Mouse (Mus musculus): ENCODE results near the gene Ly6f. TPM values are rescaled to one million over a fixed set of nuclear protein-coding genes. Genes with fewer than 3 reads are reported as not detected.

The Ly6f gene
- not detected in 2 replicates for polyA plus RNA-seq (2016; fragmentation: Nextera tagmentation; extraction: Ambion mirVana)

- H3K27me3 ChIP-seq (ENCODE audit: insufficient read depth, poor library complexity, severe bottlenecking), result no peaks in the 10 kb centered on the region
- DNase-seq (ENCODE audit: low spot score), result no peak
- no peaks in the 10 kb centered on the region for H3K36me3 ChIP-seq
- no peaks in the 10 kb centered on the region for H3K4me1 ChIP-seq
- no peak within 1 kb of the TSS for H3K27ac ChIP-seq
- no peaks in the 10 kb centered on the region for H3K9me3 ChIP-seq
- H3K4me3 ChIP-seq, result no peak within 1 kb of the TSS
Measured at GRCm38 (mm10) chr15:75268121-75268520, at the start of gene Ly6f. Gene Ly6f, plus strand, starts transcription at chr15:75268421.

- Histone ChIP-seq H3K9me3 (peaks cover 8% of the 10 kb centered on the region; the same call in 1 of the 2 replicates), H3K4me3 (no peak overlapping the region), H3K27me3 (ENCODE audit: insufficient read depth, poor library complexity, severe bottlenecking) (no peaks in the 10 kb centered on the region), H3K27ac (no peak overlapping the region), H3K36me3 (no peaks in the 10 kb centered on the region), H3K4me1 (no peaks in the 10 kb centered on the region)
- DNase-seq (ENCODE audit: low spot score), result peak; percentile 55
Measured at GRCm38 (mm10) chr15:75221942-75222341, 46.3 kb upstream of the Ly6f start.

GRCm38 (mm10) chr15:75237736-75238288 lies 30.4 kb upstream of the Ly6f start:
- no peaks in the 10 kb centered on the region for H3K9me3 ChIP-seq
- DNase-seq (ENCODE audit: low spot score), result peak; percentile 60
- H3K4me3 ChIP-seq, result no peak overlapping the region
- 72% methylated on average over 3 of the region's 3 CpGs for WGBS
- H3K36me3 ChIP-seq, result no peaks in the 10 kb centered on the region
- no peaks in the 10 kb centered on the region for H3K4me1 ChIP-seq
- H3K27me3 ChIP-seq (ENCODE audit: insufficient read depth, poor library complexity, severe bottlenecking), result no peaks in the 10 kb centered on the region
- H3K27ac ChIP-seq, result no peak overlapping the region

DNA sequence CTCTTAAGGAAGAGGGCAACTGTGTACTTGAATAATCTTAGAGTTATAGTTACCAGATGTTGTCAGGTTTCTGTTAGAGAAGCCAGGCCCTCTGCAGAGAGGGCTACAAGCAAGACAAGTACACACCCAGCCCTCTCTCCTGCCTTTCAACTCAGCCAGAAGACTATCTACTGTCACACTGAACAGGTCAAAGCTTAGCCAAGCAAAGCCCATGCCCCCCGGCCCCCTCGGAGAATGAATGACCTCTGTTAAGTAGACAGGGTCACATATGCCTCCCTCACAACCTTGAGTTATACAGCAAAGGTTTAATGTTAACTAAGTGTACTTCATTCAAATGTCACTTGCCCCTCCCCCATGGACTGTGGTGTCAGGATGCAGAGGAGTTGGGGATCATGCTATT lies 27.7 kb upstream of the Ly6f start:
- Histone ChIP-seq H3K36me3 (no peaks in the 10 kb centered on the region), H3K4me3 (no peak overlapping the region), H3K9me3 (no peaks in the 10 kb centered on the region), H3K27ac (no peak overlapping the region), H3K27me3 (ENCODE audit: insufficient read depth, poor library complexity, severe bottlenecking) (no peaks in the 10 kb centered on the region), H3K4me1 (no peaks in the 10 kb centered on the region)
- 70% methylated on average over 2 of the region's 2 CpGs for WGBS
- peak; percentile 55 for DNase-seq (ENCODE audit: low spot score)

DNA sequence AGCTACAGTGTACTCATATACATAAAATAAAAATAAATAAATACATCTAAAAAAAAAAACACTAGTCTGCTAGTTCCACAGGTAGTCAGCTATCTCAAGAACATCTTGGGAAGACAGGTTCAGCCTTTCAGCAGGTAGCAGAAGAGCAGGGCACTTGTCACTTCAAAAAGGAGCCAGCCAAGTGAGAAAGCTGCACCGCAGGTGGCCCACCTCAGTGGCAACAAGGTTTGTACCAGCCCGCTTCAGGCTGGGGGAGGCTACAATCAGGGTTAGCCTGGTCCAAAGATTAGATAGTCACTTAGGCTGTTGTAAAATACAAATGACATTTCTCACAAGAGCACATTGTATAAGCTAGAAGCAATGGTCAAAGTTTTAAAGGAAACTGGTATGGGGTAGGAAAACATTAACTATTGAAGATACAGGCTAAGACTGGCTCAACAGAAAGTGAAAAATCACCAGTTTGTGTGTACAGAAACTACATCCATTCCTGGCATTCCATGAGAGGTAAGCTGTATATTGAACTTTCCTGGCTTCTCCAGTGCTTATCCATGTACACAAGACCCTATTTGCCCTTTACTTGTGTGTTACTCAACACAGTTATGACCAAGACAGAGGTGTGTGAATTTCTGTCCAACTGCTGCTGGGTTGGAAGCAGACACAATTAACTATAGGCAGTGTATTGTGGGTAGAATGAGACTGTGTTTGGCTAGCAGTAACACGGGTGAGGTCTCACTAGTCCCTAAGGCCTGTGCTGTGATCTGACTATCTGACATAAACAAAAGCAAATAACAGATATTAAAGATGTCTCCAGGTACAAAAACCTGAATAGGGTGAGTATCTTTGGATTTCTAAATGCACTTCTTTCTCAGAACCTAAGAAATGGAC lies 25.2 kb upstream of the Ly6f start:
- no peaks in the 10 kb centered on the region for H3K4me1 ChIP-seq
- peak; percentile 14 for DNase-seq (ENCODE audit: low spot score)
- H3K9me3 ChIP-seq, result no peaks in the 10 kb centered on the region
- no peak overlapping the region for H3K27ac ChIP-seq
- WGBS, result 57% methylated on average over 3 of the region's 3 CpGs
- H3K36me3 ChIP-seq, result no peaks in the 10 kb centered on the region
- H3K27me3 ChIP-seq (ENCODE audit: insufficient read depth, poor library complexity, severe bottlenecking), result no peaks in the 10 kb centered on the region
- no peak overlapping the region for H3K4me3 ChIP-seq

DNA sequence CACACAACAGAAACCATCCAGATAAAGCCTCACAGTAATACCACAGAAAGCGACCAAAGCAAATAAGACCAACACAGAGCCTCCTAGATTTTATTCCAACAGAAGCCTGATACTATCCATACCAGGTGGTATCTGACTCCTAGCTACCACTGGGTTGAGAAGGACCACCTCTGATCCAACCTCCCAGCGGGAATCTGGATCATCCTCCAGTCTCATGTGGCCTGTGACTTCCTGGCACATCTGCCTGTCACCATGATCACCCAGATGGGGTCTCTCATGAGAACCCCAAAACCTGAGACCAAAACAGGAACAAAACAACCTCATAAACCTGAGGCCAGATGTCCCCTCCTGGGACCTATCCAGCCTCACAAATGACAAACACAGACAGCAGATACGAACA lies 13.6 kb upstream of the Ly6f start:
- H3K4me1 ChIP-seq, result no peaks in the 10 kb centered on the region
- WGBS, result 74% methylated on average over 3 of the region's 3 CpGs
- no peak overlapping the region for H3K4me3 ChIP-seq
- DNase-seq (ENCODE audit: low spot score), result peak; percentile 72
- no peaks in the 10 kb centered on the region for H3K27me3 ChIP-seq (ENCODE audit: insufficient read depth, poor library complexity, severe bottlenecking)
- H3K27ac ChIP-seq, result no peak overlapping the region
- H3K9me3 ChIP-seq, result no peaks in the 10 kb centered on the region
- H3K36me3 ChIP-seq, result no peaks in the 10 kb centered on the region

DNA sequence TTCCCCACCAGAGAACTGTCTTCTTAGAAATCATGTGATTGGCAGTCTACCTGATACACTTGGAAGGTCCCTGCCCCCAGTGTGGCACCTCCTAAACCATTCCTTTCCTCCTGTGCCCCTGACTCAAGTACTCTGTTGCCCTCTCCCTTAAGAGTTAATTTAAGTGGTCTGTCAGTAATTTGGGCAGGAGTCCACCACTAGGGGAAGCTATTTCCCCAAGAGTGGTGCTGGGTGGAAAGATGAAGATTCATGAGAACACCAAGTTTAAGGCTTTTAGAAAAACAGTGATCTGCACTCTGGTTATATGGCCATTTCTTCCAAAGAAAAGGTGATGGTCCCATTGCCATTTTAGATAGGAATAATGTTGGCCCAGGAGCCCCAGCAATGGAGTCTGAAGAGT lies 2.4 kb upstream of the Ly6f start:
- peaks cover 3% of the 10 kb centered on the region; the same call in 1 of the 2 replicates for H3K9me3 ChIP-seq
- H3K36me3 ChIP-seq, result no peaks in the 10 kb centered on the region
- peak; percentile 35 for DNase-seq (ENCODE audit: low spot score)
- H3K4me1 ChIP-seq, result no peaks in the 10 kb centered on the region
- H3K27ac ChIP-seq, result no peak overlapping the region
- no peak overlapping the region for H3K4me3 ChIP-seq
- H3K27me3 ChIP-seq (ENCODE audit: insufficient read depth, poor library complexity, severe bottlenecking), result no peaks in the 10 kb centered on the region

DNA sequence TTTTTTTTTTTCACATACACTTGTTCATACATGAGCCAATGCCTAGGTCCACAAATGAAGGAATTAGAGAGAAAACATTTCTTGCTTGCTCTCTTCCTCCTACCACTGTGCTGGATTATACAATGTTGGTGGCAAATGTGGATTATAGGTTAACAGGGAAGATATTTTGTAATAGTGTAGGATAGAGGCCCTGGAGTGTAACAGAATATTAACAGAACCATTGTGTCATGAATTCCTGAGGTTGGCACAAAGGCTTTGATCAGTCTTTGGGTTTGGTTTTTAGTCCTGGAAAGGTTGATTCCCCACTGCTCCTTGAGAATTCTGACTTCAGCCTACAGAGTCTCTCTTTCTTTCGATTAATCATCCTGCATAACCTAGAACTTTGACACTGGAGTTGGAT lies 1.6 kb upstream of the Ly6f start:
- Histone ChIP-seq H3K4me1 (no peaks in the 10 kb centered on the region), H3K36me3 (no peaks in the 10 kb centered on the region), H3K9me3 (no peaks in the 10 kb centered on the region), H3K27me3 (ENCODE audit: insufficient read depth, poor library complexity, severe bottlenecking) (no peaks in the 10 kb centered on the region), H3K4me3 (no peak overlapping the region), H3K27ac (no peak overlapping the region)
- DNase-seq (ENCODE audit: low spot score), result no peak
- WGBS, result 76% methylated on average over 1 of the region's 1 CpGs

DNA sequence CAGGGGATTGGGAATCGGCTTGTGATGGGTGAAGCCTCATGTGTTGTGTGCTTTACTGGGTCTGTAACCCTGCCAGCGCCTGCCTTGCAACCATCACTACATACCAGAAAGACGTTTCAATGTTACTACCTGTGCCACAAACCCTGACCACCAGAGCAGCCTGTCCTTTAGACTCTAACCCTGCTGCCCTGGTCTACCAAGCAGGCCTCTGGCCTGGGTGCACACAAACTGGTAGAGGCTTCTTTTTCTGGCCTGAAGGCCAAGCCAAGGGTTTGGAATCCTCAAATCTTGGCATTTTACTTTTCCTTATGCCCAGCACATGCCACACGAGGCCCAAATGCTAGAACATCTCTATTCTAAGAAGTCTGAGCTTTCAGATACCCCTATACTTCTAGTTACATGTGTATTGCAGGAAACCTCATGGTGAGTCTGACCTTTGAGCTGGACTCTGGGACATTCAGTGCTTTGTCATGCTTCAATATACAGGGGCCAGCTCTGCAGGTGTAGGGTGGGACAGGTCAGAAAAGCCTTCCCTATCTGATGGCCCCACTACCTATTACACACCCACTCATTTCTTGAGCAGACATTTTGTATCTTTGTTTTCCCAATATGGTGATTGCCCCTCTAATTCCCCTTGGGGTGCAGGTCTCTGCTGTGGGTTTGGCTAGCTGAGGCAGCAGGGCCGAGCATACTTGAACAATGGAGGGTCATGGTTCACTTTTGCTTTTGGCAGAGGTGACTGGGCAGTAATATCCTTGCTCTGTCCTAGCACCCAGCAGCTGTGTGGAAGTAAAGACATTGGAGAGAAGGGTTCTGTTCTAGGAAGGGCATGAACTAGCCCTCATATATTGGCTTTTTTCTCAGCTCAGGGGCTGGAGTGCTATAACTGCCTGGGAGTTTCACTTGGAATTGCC lies 952 bp downstream of the Ly6f start:
- H3K9me3 ChIP-seq, result no peaks in the 10 kb centered on the region
- H3K4me1 ChIP-seq, result no peaks in the 10 kb centered on the region
- 79% methylated on average over 5 of the region's 5 CpGs for WGBS
- no peak overlapping the region for H3K27ac ChIP-seq
- no peak overlapping the region for H3K4me3 ChIP-seq
- no peaks in the 10 kb centered on the region for H3K36me3 ChIP-seq
- peak; percentile 57 for DNase-seq (ENCODE audit: low spot score)
- no peaks in the 10 kb centered on the region for H3K27me3 ChIP-seq (ENCODE audit: insufficient read depth, poor library complexity, severe bottlenecking)

GRCm38 (mm10) chr15:75270169-75270568 lies 1.9 kb downstream of the Ly6f start:
- Histone ChIP-seq H3K4me1 (no peaks in the 10 kb centered on the region), H3K27ac (no peak overlapping the region), H3K27me3 (ENCODE audit: insufficient read depth, poor library complexity, severe bottlenecking) (no peaks in the 10 kb centered on the region), H3K36me3 (no peaks in the 10 kb centered on the region), H3K9me3 (no peaks in the 10 kb centered on the region), H3K4me3 (no peak overlapping the region)
- DNase-seq (ENCODE audit: low spot score), result peak; percentile 70

DNA sequence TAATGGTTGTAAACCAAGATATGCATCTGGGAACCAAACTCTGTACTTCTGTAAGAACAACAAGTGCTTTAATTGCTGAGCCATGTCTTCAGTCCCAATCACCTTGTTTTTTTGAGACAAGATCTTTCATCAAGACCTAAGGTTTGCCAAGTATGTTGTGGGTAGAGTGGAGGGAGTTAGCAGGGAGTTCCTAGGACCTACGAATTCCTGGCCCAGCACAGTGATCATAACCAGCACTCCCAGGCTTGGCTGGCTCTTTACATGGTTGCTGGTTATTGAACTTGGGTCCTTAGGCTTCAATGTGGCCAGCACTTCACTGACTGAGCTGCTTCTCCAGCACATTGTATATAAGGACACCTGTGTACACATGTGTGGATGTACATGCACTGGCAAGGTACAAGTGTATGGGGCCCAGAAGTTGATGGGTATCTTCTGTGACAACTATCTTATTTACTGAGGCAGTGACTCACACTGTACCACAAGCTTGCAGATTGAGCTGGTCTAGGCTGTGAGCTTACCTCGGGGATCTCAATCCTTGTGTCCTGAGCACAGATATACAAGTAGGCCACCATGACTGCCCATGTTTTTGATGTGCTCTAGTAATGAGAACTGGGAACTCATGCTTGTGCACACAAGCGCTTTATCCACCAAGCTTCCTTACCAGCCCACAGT lies 2.6 kb downstream of the Ly6f start:
- WGBS, result 74% methylated on average over 3 of the region's 3 CpGs
- Histone ChIP-seq H3K4me1 (no peaks in the 10 kb centered on the region), H3K27ac (no peak overlapping the region), H3K9me3 (no peaks in the 10 kb centered on the region), H3K27me3 (ENCODE audit: insufficient read depth, poor library complexity, severe bottlenecking) (no peaks in the 10 kb centered on the region), H3K36me3 (no peaks in the 10 kb centered on the region), H3K4me3 (no peak overlapping the region)
- DNase-seq (ENCODE audit: low spot score), result peak; percentile 62

- Histone ChIP-seq H3K27me3 (ENCODE audit: insufficient read depth, poor library complexity, severe bottlenecking) (no peaks in the 10 kb centered on the region), H3K36me3 (no peaks in the 10 kb centered on the region), H3K27ac (no peak overlapping the region), H3K9me3 (no peaks in the 10 kb centered on the region), H3K4me1 (no peaks in the 10 kb centered on the region), H3K4me3 (no peak overlapping the region)
- no peak for DNase-seq (ENCODE audit: low spot score)
- 57% methylated on average over 1 of the region's 1 CpGs for WGBS
Measured at GRCm38 (mm10) chr15:75271426-75271825, 3.2 kb downstream of the Ly6f start.

Data from heart, embryonic 10.5 days (tissue).